Mouse (Mus musculus) embryonic fibroblast, embryonic 13.5 days (primary cell): ENCODE data around the gene Spic. TPM values are rescaled to one million over a fixed set of nuclear protein-coding genes. Genes with fewer than 3 reads are reported as not detected.

ENCODE experiments used
- H3K27ac ChIP-seq: 2 replicates; pipeline ENCODE4 v1.5.1; 2012; ENCODE audit warnings: low read length, control low read depth, inconsistent platforms; ENCODE audit not compliant: insufficient read depth
- H3K4me1 ChIP-seq: 2 replicates; pipeline ENCODE4 v1.6.1; 2011; ENCODE audit warnings: low read length; ENCODE audit not compliant: control insufficient read depth, insufficient read depth
- H3K4me3 ChIP-seq: 2 replicates; pipeline ENCODE4 v1.5.1; 2011; ENCODE audit warnings: mild to moderate bottlenecking, control low read depth, low read length; ENCODE audit not compliant: insufficient read depth
- CTCF ChIP-seq: IDR thresholded peaks from 2 replicates; pipeline ENCODE4 v1.5.1; 2011; ENCODE audit warnings: mild to moderate bottlenecking, control low read depth, low read length, moderate library complexity, borderline replicate concordance; ENCODE audit not compliant: insufficient read depth
- POLR2A ChIP-seq: IDR thresholded peaks from 2 replicates; pipeline ENCODE4 v1.6.1; 2011; ENCODE audit warnings: low read depth, mild to moderate bottlenecking, control low read depth, low read length, moderate library complexity
- polyA plus RNA-seq: library from polyadenylated mRNA; stranded (reverse); fragments of >200 nt; gene quantifications from 2 replicates; pipeline ENCODE4 v1.2.4, GENCODE M21; 2011; ENCODE audit warnings: low read depth; ENCODE audit not compliant: missing spikeins, insufficient read length

The Spic gene
- polyA plus RNA-seq = not detected in 2 replicates

DNA sequence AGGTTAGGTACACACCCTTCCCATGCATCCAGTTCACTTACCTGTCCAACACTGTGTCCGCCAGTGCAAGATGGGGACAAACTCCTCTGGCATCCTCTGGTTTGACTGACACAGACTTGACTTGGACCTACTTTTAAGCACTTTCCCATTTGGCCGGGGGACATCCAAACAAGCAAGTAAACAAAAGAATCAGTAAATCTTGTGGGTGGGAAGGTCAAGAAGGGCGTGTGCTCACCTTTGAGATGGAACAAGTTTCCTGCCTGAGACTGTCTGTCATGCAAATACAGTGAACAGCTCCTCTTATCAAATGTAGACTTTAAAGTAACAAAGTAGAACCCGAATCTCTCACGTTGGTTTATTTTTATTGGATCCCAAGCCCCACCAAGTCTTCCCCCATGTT is at the start of gene Spic:
Spic (minus strand) TSS at position 91 of the 400 bp plus-strand sequence.
- TF ChIP-seq CTCF = no peak
- TF ChIP-seq POLR2A = no peak
- Histone ChIP-seq H3K4me1 (no peaks in the 10 kb centered on the region), H3K27ac (no peak within 1 kb of the TSS), H3K4me3 (no peak within 1 kb of the TSS)

- TF ChIP-seq POLR2A (peak; percentile 56), CTCF (no peak)
- peak overlapping the region; percentile 83 for H3K4me3 ChIP-seq
- H3K27ac ChIP-seq = no peak overlapping the region
- peaks cover 2% of the 10 kb centered on the region; the same call in 1 of the 2 replicates for H3K4me1 ChIP-seq
Measured at GRCm38 (mm10) chr10:88732309-88732622, 47.5 kb upstream of the Spic start.

- H3K27ac ChIP-seq = peak overlapping the region; percentile 71
- TF ChIP-seq CTCF (no peak), POLR2A (no peak)
- H3K4me1 ChIP-seq = peaks cover 2% of the 10 kb centered on the region; the same call in 1 of the 2 replicates
- peak overlapping the region; percentile 83 for H3K4me3 ChIP-seq
Measured at GRCm38 (mm10) chr10:88731496-88732308, 46.9 kb upstream of the Spic start.

GRCm38 (mm10) chr10:88730571-88731495 is 46.0 kb upstream of the Spic start, which contains the start of gene Arl1:
TSS of gene Arl1 (plus strand) at chr10:88730858.
- peaks cover 2% of the 10 kb centered on the region; the same call in 1 of the 2 replicates for H3K4me1 ChIP-seq
- peak within 1 kb of the TSS; percentile 83 for H3K4me3 ChIP-seq
- peak within 1 kb of the TSS; percentile 71 for H3K27ac ChIP-seq
- TF ChIP-seq CTCF = no peak
- TF ChIP-seq POLR2A = peak; percentile 82

DNA sequence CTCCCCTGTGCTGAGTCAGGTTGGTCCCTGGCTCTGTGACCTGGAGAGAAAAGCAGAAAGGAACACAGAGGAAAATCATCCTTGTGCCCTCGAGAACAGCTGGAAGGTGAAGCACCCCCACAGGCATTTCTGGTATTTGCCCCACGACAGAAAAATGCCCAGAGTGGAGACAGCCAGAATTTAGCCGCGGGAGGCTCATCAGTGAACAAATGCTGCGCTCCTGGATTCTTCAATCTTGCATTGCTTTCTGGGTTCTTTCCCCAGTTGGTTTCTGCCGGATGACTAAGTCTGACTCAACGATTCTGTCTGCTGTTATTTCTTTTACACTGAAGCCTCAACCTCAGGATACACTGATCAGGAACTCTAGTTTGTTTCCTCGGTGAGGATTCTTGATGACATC is 43.4 kb upstream of the Spic start:
- H3K4me1 ChIP-seq = peaks cover 2% of the 10 kb centered on the region; the same call in 1 of the 2 replicates
- H3K27ac ChIP-seq = peak overlapping the region; percentile 58
- TF ChIP-seq CTCF = no peak
- no peak for TF ChIP-seq POLR2A
- no peak overlapping the region for H3K4me3 ChIP-seq

GRCm38 (mm10) chr10:88727128-88727527 is 42.3 kb upstream of the Spic start:
- TF ChIP-seq CTCF (no peak), POLR2A (no peak)
- Histone ChIP-seq H3K4me1 (peaks cover 2% of the 10 kb centered on the region; the same call in 1 of the 2 replicates), H3K27ac (no peak overlapping the region), H3K4me3 (no peak overlapping the region)

- Histone ChIP-seq H3K27ac (no peak overlapping the region), H3K4me1 (peaks cover 2% of the 10 kb centered on the region; the same call in 1 of the 2 replicates), H3K4me3 (no peak overlapping the region)
- TF ChIP-seq CTCF = no peak
- no peak for TF ChIP-seq POLR2A
Measured at GRCm38 (mm10) chr10:88725343-88725742, 40.5 kb upstream of the Spic start.

GRCm38 (mm10) chr10:88719618-88720017 is 34.8 kb upstream of the Spic start:
- Histone ChIP-seq H3K4me1 (no peaks in the 10 kb centered on the region), H3K4me3 (no peak overlapping the region), H3K27ac (no peak overlapping the region)
- TF ChIP-seq CTCF (no peak), POLR2A (no peak)

DNA sequence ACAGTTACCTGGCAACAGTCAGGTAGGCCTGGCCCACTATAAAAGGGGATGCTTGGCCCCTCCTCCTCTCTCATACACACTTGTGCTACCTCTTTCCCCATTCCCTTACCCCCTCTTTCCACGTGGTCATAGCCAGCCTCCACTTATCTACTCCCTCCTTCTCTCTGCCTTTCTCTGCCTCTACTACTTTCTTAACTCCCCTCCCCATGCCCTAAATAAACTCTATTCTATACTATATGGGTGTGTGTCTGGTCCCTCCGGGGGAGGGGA is 32.9 kb upstream of the Spic start:
- Histone ChIP-seq H3K4me1 (no peaks in the 10 kb centered on the region), H3K27ac (no peak overlapping the region), H3K4me3 (no peak overlapping the region)
- TF ChIP-seq CTCF (no peak), POLR2A (no peak)
